Mouse (Mus musculus) naive thymus-derived CD4-positive, alpha-beta T cell, adult 2 months (primary cell): ENCODE measurements around the gene Ncs1.

Experiments
- DNase-seq: peaks from one replicate; pipeline ENCODE4 v3.0.0-alpha.2; 2011; ENCODE audit warnings: low read depth

Ncs1 gene

GRCm38 (mm10) chr2:31245491-31246141 lies at the start of gene Ncs1:
Ncs1 (plus strand) TSS chr2:31245823.
- DNase-seq = peak; percentile 59

GRCm38 (mm10) chr2:31198621-31199020 lies 47.0 kb upstream of the Ncs1 start:
- DNase-seq = no peak

- no peak for DNase-seq
These were observed 45.6 kb upstream of the Ncs1 start for GRCm38 (mm10) chr2:31200051-31200450.

GRCm38 (mm10) chr2:31201851-31202250 lies 43.8 kb upstream of the Ncs1 start:
- no peak for DNase-seq

- no peak for DNase-seq
These were observed 43.3 kb upstream of the Ncs1 start for GRCm38 (mm10) chr2:31202357-31202756.

- DNase-seq = no peak
These were observed 42.7 kb upstream of the Ncs1 start for GRCm38 (mm10) chr2:31202956-31203355.

- DNase-seq = no peak
These were observed 40.9 kb upstream of the Ncs1 start for GRCm38 (mm10) chr2:31204677-31205076.

- no peak for DNase-seq
These were observed 39.4 kb upstream of the Ncs1 start for GRCm38 (mm10) chr2:31206211-31206610.

GRCm38 (mm10) chr2:31206882-31207281 lies 38.7 kb upstream of the Ncs1 start:
- no peak for DNase-seq

- DNase-seq = no peak
These were observed 37.0 kb upstream of the Ncs1 start for GRCm38 (mm10) chr2:31208544-31209142.

- no peak for DNase-seq
These were observed 36.1 kb upstream of the Ncs1 start for GRCm38 (mm10) chr2:31209525-31209924.

- DNase-seq = no peak
These were observed 35.3 kb upstream of the Ncs1 start for GRCm38 (mm10) chr2:31210144-31210847.

GRCm38 (mm10) chr2:31211204-31211603 lies 34.4 kb upstream of the Ncs1 start:
- no peak for DNase-seq

GRCm38 (mm10) chr2:31214211-31214796 lies 31.3 kb upstream of the Ncs1 start:
- DNase-seq = no peak

GRCm38 (mm10) chr2:31218611-31219010 lies 27.0 kb upstream of the Ncs1 start:
- DNase-seq = no peak

GRCm38 (mm10) chr2:31219470-31219869 lies 26.2 kb upstream of the Ncs1 start:
- no peak for DNase-seq

GRCm38 (mm10) chr2:31220844-31221243 lies 24.8 kb upstream of the Ncs1 start:
- DNase-seq = no peak

GRCm38 (mm10) chr2:31221582-31221981 lies 24.0 kb upstream of the Ncs1 start:
- DNase-seq = no peak

GRCm38 (mm10) chr2:31228768-31229311 lies 16.8 kb upstream of the Ncs1 start:
- no peak for DNase-seq

- peak; percentile 64 for DNase-seq
These were observed 6.4 kb upstream of the Ncs1 start for GRCm38 (mm10) chr2:31239203-31239696.

- no peak for DNase-seq
These were observed 5.8 kb upstream of the Ncs1 start for GRCm38 (mm10) chr2:31239833-31240232.

- no peak for DNase-seq
These were observed 4.0 kb upstream of the Ncs1 start for GRCm38 (mm10) chr2:31241639-31242038.
